Mouse (Mus musculus) heart, postnatal 36 days (tissue): Measurements from ENCODE around the gene Zgrf1. TPM values are rescaled to one million over a fixed set of nuclear protein-coding genes. Genes with fewer than 3 reads are reported as not detected.
A peak's percentile ranks its signal among the peaks of the same experiment; 100 is the strongest.

Experiments used
- DNase-seq, 2 experiments: peaks; one replicate each; pipeline ENCODE4 v3.0.0; 2021 to 2022
- intact Hi-C: fragments of 180-260 bp; cut with DNase I; formaldehyde crosslinking; loops from one replicate; pipeline ENCODE4 v1.15.1; 2025
- total RNA-seq, 2 experiments: library from RNA; stranded (reverse); gene quantifications; 2 replicates each; pipeline ENCODE4 v1.2.3; 2021

Gene Zgrf1
- total RNA-seq, 2 experiments from 2014 or later: 0.68 to 0.89 TPM

GRCm38 (mm10) chr3:127553720-127554043 lies 393 bp downstream of the Zgrf1 start:
- intact Hi-C loops: loop anchor here (2.0 to 10.0 kb wide), 2 partner anchors 283 to 369 kb away; partner anchors contain the start of gene Ap1ar
- DNase-seq: no peak

DNA sequence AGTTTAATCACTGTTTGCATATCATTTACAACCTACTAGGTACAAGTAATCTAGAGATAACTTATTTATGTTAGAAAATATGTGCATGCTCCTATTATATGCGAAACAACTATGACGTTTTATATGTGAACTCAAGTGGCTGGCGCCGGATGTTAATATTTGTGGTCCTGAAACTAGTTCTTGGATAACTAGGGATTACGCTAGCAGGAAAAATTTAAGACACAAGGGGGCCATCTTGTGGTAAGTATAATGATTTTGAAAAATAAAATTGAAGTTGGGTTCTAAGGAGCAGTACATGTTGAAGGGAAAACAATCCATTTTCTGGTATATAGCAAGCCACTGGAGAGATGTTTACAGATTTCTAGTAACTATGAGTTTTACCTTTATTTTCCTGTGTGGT lies 1.4 kb downstream of the Zgrf1 start:
- no peak for DNase-seq
- intact Hi-C loops: loop anchor here (10.0 kb wide), 1 partner anchor 370 kb away; no protein-coding TSS in a partner anchor

- DNase-seq: no peak
- intact Hi-C loops: loop anchor here (10.0 kb wide), 1 partner anchor 373 kb away; no protein-coding TSS in a partner anchor
Observed at GRCm38 (mm10) chr3:127558201-127558600, 4.9 kb downstream of the Zgrf1 start.

DNA sequence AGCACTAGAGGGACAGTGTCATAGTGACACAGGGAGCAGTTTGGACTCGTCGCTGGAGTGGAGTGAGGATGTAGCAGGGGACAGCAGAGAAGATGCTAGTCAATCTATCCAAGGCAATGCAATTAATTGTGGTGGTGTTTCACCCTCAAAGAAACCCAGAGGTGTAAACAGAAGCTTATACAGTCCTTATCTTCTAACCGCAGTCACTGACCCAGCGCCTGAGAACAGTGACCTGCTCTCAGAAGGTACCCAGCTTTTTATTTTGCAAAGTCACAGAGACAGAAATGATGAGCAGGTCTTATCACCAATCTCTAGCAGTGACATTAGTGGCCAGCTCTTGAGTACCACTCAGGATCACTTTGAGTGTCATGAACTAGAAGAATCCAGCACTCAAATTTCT lies 9.7 kb downstream of the Zgrf1 start:
- no peak for DNase-seq
- intact Hi-C loops: no loop called here

- DNase-seq: no peak
- intact Hi-C loops: no loop called here
Observed at GRCm38 (mm10) chr3:127565129-127565528, 11.8 kb downstream of the Zgrf1 start.

DNA sequence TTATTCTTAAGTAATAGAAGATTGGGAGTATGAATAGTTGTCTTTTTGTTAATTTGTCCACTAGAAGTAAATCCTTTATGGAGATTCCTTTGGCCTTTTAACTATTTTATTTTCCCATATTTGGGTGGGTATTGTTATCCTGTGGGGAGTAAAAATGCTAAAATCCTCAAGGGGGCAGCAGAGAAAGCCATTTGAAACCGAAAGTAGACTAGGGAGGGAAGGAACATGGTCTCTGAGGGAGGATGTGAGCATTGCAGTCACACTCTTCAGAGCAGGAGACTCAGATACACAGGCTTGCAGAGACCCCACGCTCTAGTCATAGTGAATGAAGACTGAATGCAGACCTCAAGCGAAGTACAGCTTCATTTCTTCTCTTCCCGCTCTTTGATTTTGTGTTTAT lies 19.3 kb downstream of the Zgrf1 start:
- DNase-seq: peak; percentile 41 to 45
- intact Hi-C loops: loop anchor here (5.0 kb wide), 2 partner anchors 190 to 375 kb away; no protein-coding TSS in a partner anchor

DNA sequence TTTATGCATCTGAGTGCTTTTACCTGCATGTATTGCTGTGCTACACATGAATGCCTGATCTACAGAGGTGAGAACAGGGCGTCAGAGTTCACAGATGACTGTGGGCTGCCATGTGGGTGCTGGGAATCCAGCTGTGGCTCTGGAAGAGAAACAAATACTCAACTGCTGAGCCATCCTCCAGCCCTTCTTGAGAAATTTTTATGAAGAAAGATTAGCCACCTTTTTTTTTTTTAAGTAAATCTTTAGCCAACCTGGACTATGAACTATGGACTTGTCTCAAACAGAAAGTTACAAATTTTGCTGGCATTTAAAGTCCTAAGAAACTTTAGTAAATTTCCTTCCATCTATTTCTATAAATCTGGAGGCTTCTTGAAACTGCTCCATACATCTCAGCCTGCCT lies 43.8 kb downstream of the Zgrf1 start:
- intact Hi-C loops: no loop called here
- DNase-seq: no peak

GRCm38 (mm10) chr3:127608109-127608508 lies 54.8 kb downstream of the Zgrf1 start:
- intact Hi-C loops: no loop called here
- no peak for DNase-seq

- intact Hi-C loops: loop anchor here (2.0 to 5.0 kb wide), 4 partner anchors 138 to 324 kb away; partner anchors contain the start of gene Ap1ar
- peak; percentile 75 to 78 for DNase-seq
Observed at GRCm38 (mm10) chr3:127625296-127625695, 72.0 kb downstream of the Zgrf1 start.

DNA sequence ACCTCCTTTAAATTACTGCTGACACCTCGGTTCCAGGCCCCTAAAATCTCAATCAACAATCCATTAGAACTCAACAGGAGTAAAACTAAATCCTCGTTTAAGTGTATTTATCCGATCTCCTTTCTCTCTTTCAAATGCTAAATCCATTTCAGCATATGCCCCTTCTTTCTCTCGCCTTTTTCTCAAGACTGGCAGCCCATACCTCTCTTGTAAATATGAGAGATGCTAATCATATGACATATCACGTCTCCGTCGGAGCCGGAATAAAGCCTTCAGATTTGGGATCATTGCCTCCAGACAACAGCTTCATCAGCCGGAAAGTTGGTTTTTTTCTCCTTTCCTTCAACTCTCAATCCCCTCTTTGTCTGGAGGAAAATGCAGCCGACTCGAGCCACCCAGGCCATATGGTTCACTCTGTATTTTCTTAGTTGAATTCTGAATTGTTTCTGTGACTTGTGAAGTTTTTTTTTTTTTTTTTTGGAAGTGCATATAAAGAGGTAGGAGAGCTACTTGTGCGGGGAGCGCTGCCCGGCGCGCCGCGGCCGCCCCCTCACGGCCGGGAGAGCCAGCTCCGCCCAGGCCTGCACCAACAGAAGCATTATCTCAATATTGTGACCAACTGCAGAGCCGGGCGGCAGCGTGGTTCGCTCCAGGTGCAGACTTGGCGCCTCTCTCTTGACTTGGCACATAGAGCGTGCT lies 72.6 kb downstream of the Zgrf1 start:
- intact Hi-C loops: loop anchor here (2.0 to 5.0 kb wide), 4 partner anchors 137 to 323 kb away; partner anchors contain the start of gene Ap1ar
- DNase-seq: peak in 1 of 2 experiments; percentile 27

GRCm38 (mm10) chr3:127626524-127626923 lies 73.2 kb downstream of the Zgrf1 start:
- intact Hi-C loops: loop anchor here (5.0 kb wide), 2 partner anchors 211 to 226 kb away; partner anchors contain the start of gene Ap1ar
- DNase-seq: no peak

- intact Hi-C loops: loop anchor here (5.0 kb wide), 2 partner anchors 210 to 225 kb away; partner anchors contain the start of gene Ap1ar
- peak in 1 of 2 experiments; percentile 15 for DNase-seq
Observed at GRCm38 (mm10) chr3:127627151-127627955, 74.1 kb downstream of the Zgrf1 start.

- no peak for DNase-seq
- intact Hi-C loops: loop anchor here (5.0 kb wide), 2 partner anchors 209 to 224 kb away; partner anchors contain the start of gene Ap1ar
Observed at GRCm38 (mm10) chr3:127627956-127628310, 74.6 kb downstream of the Zgrf1 start.

DNA sequence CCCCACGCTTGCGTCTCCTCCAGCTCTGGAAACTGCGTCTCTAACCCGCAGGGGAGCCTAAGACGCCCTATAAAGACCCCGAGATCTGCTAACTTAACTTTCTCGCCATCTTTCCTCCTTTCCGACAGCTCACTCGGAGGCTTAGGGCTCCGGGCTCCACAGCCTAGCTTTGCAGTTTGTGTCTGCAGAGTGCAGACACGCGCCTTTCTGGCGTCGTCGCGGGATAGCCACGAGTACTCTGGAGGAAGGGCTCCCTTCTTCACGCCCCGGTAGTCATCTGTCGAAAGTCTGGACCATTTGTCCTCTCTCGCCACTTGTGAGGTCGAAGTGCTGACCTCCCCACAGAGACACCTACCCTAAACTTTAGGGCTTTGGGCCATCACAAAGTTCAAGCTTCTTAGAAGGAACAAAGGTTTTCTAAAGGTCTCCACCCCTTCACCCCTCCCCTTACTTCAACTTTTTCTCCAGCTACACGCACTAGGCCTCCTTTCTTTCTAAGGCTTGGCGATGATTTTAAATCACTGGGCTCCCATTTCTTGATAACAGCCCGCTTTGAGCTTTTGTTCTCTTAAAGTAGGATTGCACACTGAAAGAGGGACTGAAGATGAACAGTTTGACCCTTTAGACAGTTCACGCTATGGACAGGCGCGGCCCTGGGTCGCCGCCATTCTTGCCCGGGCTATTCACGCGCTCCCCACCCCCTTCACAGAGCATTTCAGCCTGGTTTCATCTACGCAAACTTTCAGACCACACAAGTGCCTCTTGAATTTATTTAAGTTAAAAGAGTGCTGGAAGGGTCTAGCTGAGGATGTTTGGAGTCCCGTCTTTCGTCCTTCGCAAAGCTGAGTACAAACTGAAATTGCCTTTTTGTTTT lies 75.3 kb downstream of the Zgrf1 start:
- intact Hi-C loops: loop anchor here (5.0 kb wide), 2 partner anchors 209 to 224 kb away; partner anchors contain the start of gene Ap1ar
- peak in 1 of 2 experiments; percentile 10 for DNase-seq

DNA sequence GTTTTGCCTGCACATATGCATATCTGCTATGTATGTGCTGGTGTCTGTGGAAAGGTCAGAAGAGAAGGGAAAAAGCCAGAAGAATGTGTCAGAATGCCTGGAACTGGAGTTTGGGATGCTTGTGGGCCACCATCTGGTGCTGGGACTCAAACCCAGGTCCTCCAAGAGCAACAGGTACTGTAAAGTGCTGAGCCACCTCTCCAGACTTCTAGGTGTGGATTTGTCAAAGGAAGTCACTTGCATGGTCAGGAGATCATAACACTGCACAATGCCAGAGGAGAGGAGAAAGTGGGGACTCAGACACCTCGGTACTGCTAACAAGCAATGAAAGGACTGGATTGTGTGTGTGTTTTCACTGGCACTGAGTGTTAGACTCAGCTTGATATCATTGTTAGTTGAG lies 76.9 kb downstream of the Zgrf1 start:
- DNase-seq: peak in 1 of 2 experiments; percentile 11
- intact Hi-C loops: loop anchor here (5.0 kb wide), 1 partner anchor 267 kb away; the partner anchor contains the start of gene Fam241a

DNA sequence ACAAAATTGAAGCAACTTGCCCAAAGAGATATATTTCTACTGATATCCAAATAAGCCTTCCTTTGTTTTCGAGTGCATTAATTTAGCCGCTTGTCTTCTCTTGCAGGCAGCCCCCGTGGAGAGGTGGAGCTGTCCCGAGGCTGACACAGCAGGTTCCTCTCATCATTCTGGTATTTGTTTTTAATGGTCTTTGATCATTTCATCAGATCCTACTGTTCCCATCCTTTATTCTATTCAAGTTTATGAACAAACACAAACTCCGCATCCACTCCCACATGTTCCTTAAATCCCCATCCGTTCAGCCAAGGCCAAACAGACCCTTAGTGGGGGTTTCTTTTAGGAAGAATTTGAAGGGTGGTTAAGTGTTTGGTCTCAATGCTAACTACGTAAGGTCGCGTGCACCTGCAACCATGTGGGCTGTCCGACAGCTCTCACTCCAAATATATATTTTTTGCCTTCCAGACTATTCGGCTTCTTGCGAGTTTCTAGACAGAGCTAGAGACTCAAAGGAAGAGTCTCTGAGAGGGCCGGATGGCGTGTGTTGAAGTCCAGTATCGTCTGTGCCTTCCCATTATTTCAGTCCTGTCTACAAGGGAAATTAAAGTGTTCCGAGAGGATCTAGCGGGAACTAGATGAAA lies 77.6 kb downstream of the Zgrf1 start:
- peak in 1 of 2 experiments; percentile 11 for DNase-seq
- intact Hi-C loops: loop anchor here (5.0 kb wide), 1 partner anchor 266 kb away; the partner anchor contains the start of gene Fam241a

GRCm38 (mm10) chr3:127631582-127631981 lies 78.3 kb downstream of the Zgrf1 start:
- intact Hi-C loops: loop anchor here (5.0 kb wide), 1 partner anchor 266 kb away; the partner anchor contains the start of gene Fam241a
- DNase-seq: peak in 1 of 2 experiments; percentile 22

DNA sequence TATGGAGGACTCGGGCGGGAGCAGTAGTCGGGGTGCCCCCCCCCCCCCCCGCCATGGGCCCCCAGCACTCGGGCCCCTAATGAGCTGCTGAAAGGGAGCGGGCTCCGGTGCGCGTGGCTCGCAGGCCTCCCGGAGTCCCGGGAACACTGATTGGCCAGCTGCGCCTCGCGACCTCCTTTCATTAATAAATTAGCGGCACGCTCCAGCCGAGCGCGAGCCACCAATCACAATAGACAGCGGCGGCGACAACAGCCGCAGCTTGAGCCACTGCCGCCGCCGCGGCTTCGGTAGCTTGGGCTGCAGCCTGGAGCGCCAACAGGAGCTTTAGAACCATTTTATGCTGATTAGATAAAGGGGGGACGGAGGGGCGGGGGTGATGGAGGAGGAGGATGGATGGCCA lies 79.2 kb downstream of the Zgrf1 start:
- peak; percentile 19 to 25 for DNase-seq
- intact Hi-C loops: loop anchor here (5.0 kb wide), 1 partner anchor 265 kb away; the partner anchor contains the start of gene Fam241a
